Mouse (Mus musculus) erythroblast, embryonic 14.5 days (primary cell): ENCODE data around the gene Lbx2. TPM values are rescaled to one million over a fixed set of nuclear protein-coding genes. Genes with fewer than 3 reads are reported as not detected.

Source experiments
- H3K27me3 ChIP-seq: 2 replicates; pipeline ENCODE4 v1.6.1; 2012; ENCODE audit warnings: inconsistent platforms; ENCODE audit not compliant: control insufficient read depth
- H3K36me3 ChIP-seq: 2 replicates; pipeline ENCODE4 v1.6.1; 2012; ENCODE audit warnings: mild to moderate bottlenecking, inconsistent platforms; ENCODE audit not compliant: control insufficient read depth
- H3K4me1 ChIP-seq: 2 replicates; pipeline ENCODE4 v1.6.1; 2012; ENCODE audit warnings: inconsistent platforms; ENCODE audit not compliant: control insufficient read depth
- H3K4me3 ChIP-seq: replicated peaks from 2 replicates; pipeline ENCODE3; 2012; ENCODE audit warnings: moderate library complexity, mild to moderate bottlenecking, inconsistent platforms
- H3K9me3 ChIP-seq: 2 replicates; pipeline ENCODE4 v1.6.1; 2012; ENCODE audit warnings: low read length, inconsistent platforms, mixed read lengths; ENCODE audit not compliant: control insufficient read depth
- GATA1 ChIP-seq: IDR thresholded peaks from 2 replicates; pipeline ENCODE4 v1.6.1; 2012; ENCODE audit warnings: low read length, inconsistent platforms, mixed read lengths
- TAL1 ChIP-seq: IDR thresholded peaks from 3 replicates; pipeline ENCODE4 v1.6.1; 2012; ENCODE audit warnings: low read length, inconsistent platforms, mixed read lengths
- polyA plus RNA-seq: library from polyadenylated mRNA; stranded (reverse); fragments of >175 nt; gene quantifications from 2 replicates; pipeline ENCODE4 v1.2.3, GENCODE M21; 2012

Gene Lbx2
- polyA plus RNA-seq, 1 experiment = not detected

GRCm38 (mm10) chr6:83068706-83069487 lies 17.3 kb upstream of the Lbx2 start:
- no peak overlapping the region for H3K4me3 ChIP-seq
- peaks cover 24% of the 10 kb centered on the region for H3K4me1 ChIP-seq
- no peak for TF ChIP-seq TAL1
- TF ChIP-seq GATA1 = no peak
- H3K9me3 ChIP-seq = peaks cover 31% of the 10 kb centered on the region
- H3K27me3 ChIP-seq = peaks cover 100% of the 10 kb centered on the region
- peaks cover 4% of the 10 kb centered on the region; the same call in 1 of the 2 replicates for H3K36me3 ChIP-seq

- peaks cover 24% of the 10 kb centered on the region for H3K4me1 ChIP-seq
- H3K27me3 ChIP-seq = peaks cover 100% of the 10 kb centered on the region
- TF ChIP-seq GATA1 = no peak
- no peak for TF ChIP-seq TAL1
- peaks cover 4% of the 10 kb centered on the region; the same call in 1 of the 2 replicates for H3K36me3 ChIP-seq
- peaks cover 31% of the 10 kb centered on the region for H3K9me3 ChIP-seq
- H3K4me3 ChIP-seq = no peak overlapping the region
These were observed 16.5 kb upstream of the Lbx2 start for GRCm38 (mm10) chr6:83069488-83070246.

- Histone ChIP-seq H3K36me3 (peaks cover 4% of the 10 kb centered on the region; the same call in 1 of the 2 replicates), H3K27me3 (peaks cover 100% of the 10 kb centered on the region), H3K4me3 (no peak within 1 kb of the TSS), H3K9me3 (peaks cover 31% of the 10 kb centered on the region), H3K4me1 (peaks cover 24% of the 10 kb centered on the region)
- TF ChIP-seq GATA1 = no peak
- no peak for TF ChIP-seq TAL1
These were observed 16.1 kb upstream of the Lbx2 start, which contains the start of gene Tlx2 for GRCm38 (mm10) chr6:83070247-83070310. TSS of gene Tlx2 (minus strand) at chr6:83070293.

- peaks cover 4% of the 10 kb centered on the region; the same call in 1 of the 2 replicates for H3K36me3 ChIP-seq
- H3K4me1 ChIP-seq = peaks cover 24% of the 10 kb centered on the region
- TF ChIP-seq TAL1 (no peak), GATA1 (no peak)
- H3K4me3 ChIP-seq = no peak overlapping the region
- H3K27me3 ChIP-seq = peaks cover 100% of the 10 kb centered on the region
- peaks cover 31% of the 10 kb centered on the region for H3K9me3 ChIP-seq
These were observed 15.6 kb upstream of the Lbx2 start for GRCm38 (mm10) chr6:83070311-83071219.

GRCm38 (mm10) chr6:83071220-83071619 lies 14.9 kb upstream of the Lbx2 start:
- Histone ChIP-seq H3K9me3 (peaks cover 31% of the 10 kb centered on the region), H3K4me3 (no peak overlapping the region), H3K4me1 (peaks cover 24% of the 10 kb centered on the region), H3K36me3 (peaks cover 4% of the 10 kb centered on the region; the same call in 1 of the 2 replicates), H3K27me3 (peaks cover 100% of the 10 kb centered on the region)
- TF ChIP-seq TAL1 (no peak), GATA1 (no peak)

- peaks cover 14% of the 10 kb centered on the region; the same call in 1 of the 2 replicates for H3K9me3 ChIP-seq
- H3K27me3 ChIP-seq = peaks cover 77% of the 10 kb centered on the region
- H3K4me1 ChIP-seq = peaks cover 40% of the 10 kb centered on the region
- TF ChIP-seq GATA1 = no peak
- no peak for TF ChIP-seq TAL1
- no peak overlapping the region for H3K4me3 ChIP-seq
- peaks cover 6% of the 10 kb centered on the region for H3K36me3 ChIP-seq
These were observed 11.2 kb upstream of the Lbx2 start for GRCm38 (mm10) chr6:83074979-83075378.

GRCm38 (mm10) chr6:83077630-83078323 lies 8.4 kb upstream of the Lbx2 start, which contains the start of gene Pcgf1:
TSS of gene Pcgf1 (plus strand) at chr6:83077869.
- Histone ChIP-seq H3K4me1 (peaks cover 31% of the 10 kb centered on the region), H3K9me3 (no peaks in the 10 kb centered on the region), H3K36me3 (peaks cover 27% of the 10 kb centered on the region), H3K27me3 (peaks cover 53% of the 10 kb centered on the region), H3K4me3 (peak within 1 kb of the TSS; percentile 70)
- no peak for TF ChIP-seq GATA1
- TF ChIP-seq TAL1 = no peak

GRCm38 (mm10) chr6:83078324-83078858 lies 7.8 kb upstream of the Lbx2 start:
- Histone ChIP-seq H3K4me1 (peaks cover 31% of the 10 kb centered on the region), H3K36me3 (peaks cover 29% of the 10 kb centered on the region), H3K27me3 (peaks cover 51% of the 10 kb centered on the region), H3K9me3 (no peaks in the 10 kb centered on the region), H3K4me3 (peak overlapping the region; percentile 70)
- TF ChIP-seq TAL1 (no peak), GATA1 (peak; percentile 63)
